Mouse (Mus musculus) Patski (cell line): Measurements from ENCODE around the gene Tsacc. TPM values are rescaled to one million over a fixed set of nuclear protein-coding genes. Genes with fewer than 3 reads are reported as not detected.
"Not testable (repeated sequence)": the region's sequence is repeated elsewhere in the genome, so short reads cannot be mapped to it uniquely, and the experiment has no call there.

Experiments used
- ATAC-seq: fragments of 100-300 bp; one replicate; pipeline ENCODE4 v1.8.0; 2021
- CTCF ChIA-PET: fragments of 350-600 bp; sonication (Branson Sonifier 250); formaldehyde crosslinking; loops from one replicate; lab custom pipeline; 2022; ENCODE audit warnings: inconsistent platforms; lab: Charles Lee
- POLR2A ChIA-PET: fragments of 350-600 bp; sonication (Branson Sonifier 250); formaldehyde crosslinking; loops from one replicate; lab custom pipeline; 2022; ENCODE audit warnings: antibody characterized with exemption, inconsistent platforms; lab: Charles Lee
- DNase-seq: peaks from one replicate; pipeline ENCODE4 v3.0.0-alpha.2; 2011; ENCODE audit warnings: low read depth, low spot score
- H3K27me3 ChIP-seq: fragments of 371-371 bp; one replicate; pipeline ENCODE4 v1.5.1; 2021
- CTCF ChIP-seq: fragments of 100-300 bp; IDR thresholded peaks from one replicate; pipeline ENCODE4 v1.5.1; 2021
- in situ Hi-C: fragments of 300-500 bp; cut with MboI; formaldehyde crosslinking; loops from 3 replicates; pipeline ENCODE4 v1.11.1; 2018; ENCODE audit warnings: low pct_unique_long_range_greater_than_20kb, mixed read lengths
- polyA plus RNA-seq: library from polyadenylated mRNA; unstranded; gene quantifications from one replicate; pipeline ENCODE4 v1.2.3, GENCODE M21; 2021

Tsacc gene
- polyA plus RNA-seq, 1 experiment from 2014 or later, result 6.3 TPM

- ATAC-seq, H3K27me3 ChIP-seq, in situ Hi-C loops, DNase-seq, POLR2A ChIA-PET: not testable (repeated sequence)
- CTCF ChIA-PET, result interaction anchor here (1.0 kb wide), 1 partner anchor 47 kb away, joined by 3 read pairs; no protein-coding TSS in a partner anchor
Measured at GRCm38 (mm10) chr3:88281141-88281916, 15.5 kb downstream of the Tsacc start.

GRCm38 (mm10) chr3:88280035-88280434, 16.8 kb downstream of the Tsacc start:
- no peak for TF ChIP-seq CTCF
- ATAC-seq (no peak), DNase-seq (no peak)
- in situ Hi-C loops, result no loop called here
- POLR2A ChIA-PET, result no interaction called here
- CTCF ChIA-PET, result no interaction called here
- H3K27me3 ChIP-seq, result no peaks in the 10 kb centered on the region

GRCm38 (mm10) chr3:88276529-88277143, 20.2 kb downstream of the Tsacc start:
- TF ChIP-seq CTCF, result peak; percentile 90
- ChIA-PET POLR2A (interaction anchor here (0.6 kb wide), 1 partner anchor 137 kb away, joined by 3 read pairs; no protein-coding TSS in a partner anchor), CTCF (interaction anchor here (0.6 to 2.0 kb wide), 5 partner anchors 11 to 40 kb away, joined by 3 to 8 read pairs (median 4); no protein-coding TSS in a partner anchor)
- in situ Hi-C loops, result no loop called here
- DNase-seq (no peak), ATAC-seq (peak; percentile 65)
- H3K27me3 ChIP-seq, result no peaks in the 10 kb centered on the region

GRCm38 (mm10) chr3:88276121-88276520, 20.7 kb downstream of the Tsacc start:
- in situ Hi-C loops, result no loop called here
- ATAC-seq, result no peak
- POLR2A ChIA-PET, result no interaction called here
- no peak for TF ChIP-seq CTCF
- CTCF ChIA-PET, result interaction anchor here (0.7 to 2.0 kb wide), 5 partner anchors 10 to 39 kb away, joined by 3 to 8 read pairs (median 4); no protein-coding TSS in a partner anchor
- no peak for DNase-seq
- H3K27me3 ChIP-seq, result peaks cover 2% of the 10 kb centered on the region

GRCm38 (mm10) chr3:88274002-88274401, 22.8 kb downstream of the Tsacc start:
- ATAC-seq (no peak), DNase-seq (no peak)
- peak; percentile 61 for TF ChIP-seq CTCF
- ChIA-PET POLR2A (interaction anchor here (0.6 kb wide), 1 partner anchor 32 kb away, joined by 3 read pairs; no protein-coding TSS in a partner anchor), CTCF (no interaction called here)
- in situ Hi-C loops, result no loop called here
- peaks cover 8% of the 10 kb centered on the region for H3K27me3 ChIP-seq

- ChIA-PET CTCF (interaction anchor here (1.2 to 2.3 kb wide), 4 partner anchors 19 to 35 kb away, joined by 3 to 4 read pairs (median 4); partner anchors contain the start of genes Cct3 and Tsacc), POLR2A (interaction anchor here (1.0 kb wide), 1 partner anchor 22 kb away, joined by 3 read pairs; no protein-coding TSS in a partner anchor)
- ATAC-seq (no peak), DNase-seq (no peak)
- TF ChIP-seq CTCF, result no peak
- peaks cover 8% of the 10 kb centered on the region for H3K27me3 ChIP-seq
- in situ Hi-C loops, result no loop called here
Measured at GRCm38 (mm10) chr3:88271859-88272258, 24.9 kb downstream of the Tsacc start.

- ChIA-PET POLR2A (interaction anchor here (1.0 kb wide), 1 partner anchor 23 kb away, joined by 3 read pairs; no protein-coding TSS in a partner anchor), CTCF (interaction anchor here (1.5 to 2.3 kb wide), 3 partner anchors 18 to 25 kb away, joined by 3 to 4 read pairs (median 4); partner anchors contain the start of genes Cct3 and Tsacc)
- in situ Hi-C loops, H3K27me3 ChIP-seq, ATAC-seq, DNase-seq: not testable (repeated sequence)
Measured at GRCm38 (mm10) chr3:88271298-88271697, 25.5 kb downstream of the Tsacc start.

GRCm38 (mm10) chr3:88268991-88269390, 27.8 kb downstream of the Tsacc start:
- CTCF ChIA-PET, result no interaction called here
- peaks cover 19% of the 10 kb centered on the region for H3K27me3 ChIP-seq
- ATAC-seq (no peak), DNase-seq (no peak)
- POLR2A ChIA-PET, result no interaction called here
- TF ChIP-seq CTCF, result no peak
- in situ Hi-C loops, result no loop called here

- ATAC-seq, POLR2A ChIA-PET, DNase-seq, in situ Hi-C loops, CTCF ChIA-PET: not testable (repeated sequence)
- H3K27me3 ChIP-seq, result peaks cover 19% of the 10 kb centered on the region
Measured at GRCm38 (mm10) chr3:88268014-88268413, 28.8 kb downstream of the Tsacc start.

- CTCF ChIA-PET, result interaction anchor here (1.5 kb wide), 1 partner anchor 16 kb away, joined by 4 read pairs; no protein-coding TSS in a partner anchor
- POLR2A ChIA-PET, result no interaction called here
- DNase-seq (no peak), ATAC-seq (no peak)
- in situ Hi-C loops, result no loop called here
- H3K27me3 ChIP-seq, result peaks cover 18% of the 10 kb centered on the region
- no peak for TF ChIP-seq CTCF
Measured at GRCm38 (mm10) chr3:88262346-88262745, 34.5 kb downstream of the Tsacc start.
